Mouse (Mus musculus) midbrain, postnatal 0 days (tissue): ENCODE measurements around the gene Raet1d. TPM values are rescaled to one million over a fixed set of nuclear protein-coding genes. Genes with fewer than 3 reads are reported as not detected.
"Not testable (repeated sequence)": the region's sequence is repeated elsewhere in the genome, so short reads cannot be mapped to it uniquely, and the experiment has no call there.

ENCODE experiments used
- ATAC-seq: fragments of 200-750 bp; cut with Nextera tagmentation; 2 replicates; pipeline ENCODE4 v1.8.0; 2017; ENCODE audit warnings: moderate number of reproducible peaks, mild to moderate bottlenecking, moderate TSS enrichment, moderate library complexity; ENCODE audit not compliant: low FRiP score
- DNase-seq: peaks from one replicate; pipeline ENCODE4 v3.0.0-alpha.2; 2015; ENCODE audit warnings: low spot score
- H3K27ac ChIP-seq: fragments of 300-500 bp; sonication (generic); 2 replicates; pipeline ENCODE4 v1.5.1; 2014; ENCODE audit warnings: low read depth, mild to moderate bottlenecking, low read length, mixed read lengths
- H3K27me3 ChIP-seq: fragments of 300-500 bp; sonication (generic); 2 replicates; pipeline ENCODE4 v1.6.1; 2014; ENCODE audit warnings: low read length, control low read depth, mixed read lengths; ENCODE audit not compliant: insufficient read depth
- H3K36me3 ChIP-seq: fragments of 300-500 bp; sonication (generic); 2 replicates; pipeline ENCODE4 v1.6.1; 2014; ENCODE audit warnings: low read length, control low read depth, mixed read lengths; ENCODE audit not compliant: insufficient read depth
- H3K4me1 ChIP-seq: fragments of 300-500 bp; sonication (generic); 2 replicates; pipeline ENCODE4 v1.6.1; 2014; ENCODE audit warnings: mild to moderate bottlenecking, control low read depth, antibody characterized with exemption, low read length, mixed read lengths; ENCODE audit not compliant: insufficient read depth
- H3K4me2 ChIP-seq: fragments of 300-500 bp; sonication (generic); 2 replicates; pipeline ENCODE4 v1.6.1; 2014; ENCODE audit warnings: low read depth, mild to moderate bottlenecking, low read length, mixed read lengths; ENCODE audit not compliant: poor library complexity, severe bottlenecking
- H3K4me3 ChIP-seq: fragments of 300-500 bp; sonication (generic); 2 replicates; pipeline ENCODE4 v1.5.1; 2014; ENCODE audit warnings: low read depth, mild to moderate bottlenecking, low read length, moderate library complexity
- H3K9ac ChIP-seq: fragments of 300-500 bp; sonication (generic); replicated peaks from 2 replicates; pipeline ENCODE4 v1.6.1; 2014; ENCODE audit warnings: mild to moderate bottlenecking, low read length, moderate library complexity, mixed read lengths; ENCODE audit not compliant: poor library complexity, severe bottlenecking
- H3K9me3 ChIP-seq: fragments of 300-500 bp; sonication (generic); 2 replicates; pipeline ENCODE4 v1.6.1; 2016; ENCODE audit warnings: low read length, control low read depth
- WGBS: fragments of 180-500 bp; shearing (Covaris S2); extraction: QIAGEN DNeasy Blood & Tissue Kit; methylation state at CpG from one replicate; pipeline ENCODE4 v1.1.7; 2014; 5-methylcytosine and 5-hydroxymethylcytosine counted together
- polyA plus RNA-seq: library from polyadenylated mRNA; unstranded; fragments of >200 nt; fragmentation: Nextera tagmentation; extraction: Ambion mirVana; gene quantifications from 2 replicates; pipeline ENCODE4 v1.2.1, GENCODE M21; 2015
- total RNA-seq: library from RNA; depleted of rRNA; stranded (reverse); fragments of >200 nt; gene quantifications from 2 replicates; pipeline ENCODE4 v1.2.3, GENCODE M21; 2014

Raet1d gene
- total and polyA plus RNA-seq, 2 experiments from 2014 or later: 0.62 to 0.77 TPM

DNA sequence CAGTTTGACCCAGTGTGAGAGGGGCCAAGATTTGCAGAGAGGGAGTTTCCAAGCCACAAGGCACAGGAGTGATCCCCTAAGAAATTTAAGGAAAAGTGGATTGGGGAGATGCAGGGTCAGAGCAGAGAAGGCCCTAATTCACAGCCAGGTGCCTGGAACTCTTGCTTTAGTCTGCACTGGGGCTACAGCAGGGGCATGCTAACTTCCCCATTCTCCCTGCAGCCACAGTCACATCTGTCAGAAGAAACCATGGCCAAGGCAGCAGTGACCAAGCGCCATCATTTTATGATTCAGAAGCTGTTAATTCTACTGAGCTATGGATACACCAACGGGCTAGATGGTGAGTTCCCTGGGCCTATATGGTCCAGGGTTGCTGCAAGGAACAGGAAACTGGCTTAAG, 2.1 kb downstream of the Raet1d start:
- not testable (repeated sequence) for H3K4me1 ChIP-seq, H3K27me3 ChIP-seq, H3K4me2 ChIP-seq, H3K9me3 ChIP-seq, H3K4me3 ChIP-seq, DNase-seq, H3K36me3 ChIP-seq, H3K27ac ChIP-seq, ATAC-seq, H3K9ac ChIP-seq
- WGBS: 86% methylated on average over 2 of the region's 2 CpGs

DNA sequence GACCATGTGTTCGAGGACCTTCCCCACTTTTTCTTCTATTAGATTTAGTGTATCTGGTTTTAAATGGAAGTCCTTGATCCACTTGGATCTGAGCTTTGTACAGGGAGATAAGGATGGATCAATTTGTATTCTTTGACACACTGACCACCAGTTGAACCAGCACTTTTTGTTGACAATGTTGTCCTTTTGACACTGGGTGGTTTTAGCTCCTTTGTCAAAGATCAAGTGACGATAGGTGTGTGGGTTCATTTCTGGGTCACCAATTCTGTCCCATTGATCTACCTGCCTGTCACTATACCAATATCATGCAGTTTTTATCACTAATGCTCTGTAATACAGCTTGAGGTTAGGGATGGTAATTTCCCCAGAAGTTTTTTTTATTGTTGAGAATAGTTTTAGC, 4.6 kb downstream of the Raet1d start:
- H3K36me3 ChIP-seq, DNase-seq, H3K27ac ChIP-seq, ATAC-seq, H3K27me3 ChIP-seq, H3K9ac ChIP-seq, H3K4me2 ChIP-seq, H3K4me1 ChIP-seq, H3K4me3 ChIP-seq, H3K9me3 ChIP-seq: not testable (repeated sequence)
- WGBS: 90% methylated on average over 2 of the region's 2 CpGs

DNA sequence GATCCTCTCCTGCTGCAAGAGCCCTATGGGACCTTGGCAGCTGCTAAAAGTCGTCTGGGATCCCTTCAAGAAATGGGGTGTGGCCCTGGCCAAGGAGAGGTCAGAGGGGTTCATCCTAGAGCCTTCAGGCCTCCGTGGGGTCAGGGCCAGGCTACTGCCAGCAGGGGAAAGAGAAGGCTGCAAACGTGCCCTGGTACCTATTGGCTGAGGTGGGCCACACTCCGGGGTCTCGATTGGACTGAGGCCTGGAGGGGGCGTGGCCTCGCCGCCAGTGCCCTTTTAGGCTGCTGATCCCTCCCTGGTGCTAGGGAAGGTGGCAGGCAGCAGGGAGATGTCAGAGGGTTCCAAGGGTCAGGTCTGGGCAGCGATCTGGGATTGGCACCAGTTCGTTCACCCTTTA, 20.9 kb downstream of the Raet1d start:
- H3K9ac ChIP-seq, H3K27me3 ChIP-seq, H3K9me3 ChIP-seq, H3K4me1 ChIP-seq, DNase-seq, H3K27ac ChIP-seq, H3K36me3 ChIP-seq, H3K4me3 ChIP-seq, H3K4me2 ChIP-seq: not testable (repeated sequence)
- ATAC-seq: peak; percentile 50; the same call in 1 of the 2 replicates
- WGBS: 11% methylated on average over 5 of the region's 10 CpGs

DNA sequence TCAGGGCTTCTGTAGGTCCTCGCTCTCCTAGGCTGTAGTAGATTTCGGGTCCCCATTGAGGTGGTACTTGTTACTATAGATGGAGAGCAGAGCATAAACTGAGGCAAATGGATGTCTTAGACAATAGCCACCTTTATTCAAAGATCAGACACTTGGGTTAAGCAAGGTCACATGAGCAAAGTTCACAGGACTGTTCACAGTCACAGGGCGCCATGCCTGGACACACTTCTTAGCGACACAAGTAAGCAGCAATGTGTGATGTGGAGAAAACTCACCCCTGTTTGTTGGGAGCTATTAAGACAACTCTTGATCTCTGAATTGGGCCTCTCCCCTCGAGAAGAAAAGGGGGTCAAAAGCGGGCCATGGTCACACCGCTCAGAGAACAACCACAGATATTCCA, 29.8 kb downstream of the Raet1d start:
- WGBS: 93% methylated on average over 7 of the region's 7 CpGs

DNA sequence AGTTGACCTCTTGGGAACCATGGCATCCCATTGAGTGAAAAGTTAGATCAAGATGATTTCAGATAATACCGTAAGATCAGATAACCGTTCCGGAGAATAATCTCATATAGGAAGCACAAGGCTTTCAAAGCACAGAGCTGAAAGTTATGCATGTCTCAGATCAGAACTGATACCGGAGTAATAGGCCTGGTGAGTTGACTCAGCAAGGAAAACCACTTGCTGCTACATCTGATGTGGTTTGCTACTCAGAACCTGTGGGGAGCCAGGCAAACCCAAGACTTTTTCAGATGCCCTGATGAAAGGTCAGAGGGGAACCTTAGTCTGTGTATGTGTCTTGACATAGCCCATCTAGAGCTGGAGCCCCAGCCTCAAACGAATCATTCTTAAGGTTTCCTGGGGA, 31.3 kb downstream of the Raet1d start:
- not testable (repeated sequence) for H3K4me2 ChIP-seq, H3K4me1 ChIP-seq, H3K27ac ChIP-seq, H3K36me3 ChIP-seq, DNase-seq, ATAC-seq, H3K9me3 ChIP-seq, H3K27me3 ChIP-seq, H3K9ac ChIP-seq, H3K4me3 ChIP-seq
- 100% methylated on average over 2 of the region's 5 CpGs for WGBS

More for the DNA sequence above, 29.8 kb downstream of the Raet1d start:
- not testable (repeated sequence) for H3K27me3 ChIP-seq, H3K4me3 ChIP-seq, ATAC-seq, H3K9me3 ChIP-seq, H3K4me2 ChIP-seq, H3K36me3 ChIP-seq, H3K9ac ChIP-seq, H3K27ac ChIP-seq, DNase-seq, H3K4me1 ChIP-seq

DNA sequence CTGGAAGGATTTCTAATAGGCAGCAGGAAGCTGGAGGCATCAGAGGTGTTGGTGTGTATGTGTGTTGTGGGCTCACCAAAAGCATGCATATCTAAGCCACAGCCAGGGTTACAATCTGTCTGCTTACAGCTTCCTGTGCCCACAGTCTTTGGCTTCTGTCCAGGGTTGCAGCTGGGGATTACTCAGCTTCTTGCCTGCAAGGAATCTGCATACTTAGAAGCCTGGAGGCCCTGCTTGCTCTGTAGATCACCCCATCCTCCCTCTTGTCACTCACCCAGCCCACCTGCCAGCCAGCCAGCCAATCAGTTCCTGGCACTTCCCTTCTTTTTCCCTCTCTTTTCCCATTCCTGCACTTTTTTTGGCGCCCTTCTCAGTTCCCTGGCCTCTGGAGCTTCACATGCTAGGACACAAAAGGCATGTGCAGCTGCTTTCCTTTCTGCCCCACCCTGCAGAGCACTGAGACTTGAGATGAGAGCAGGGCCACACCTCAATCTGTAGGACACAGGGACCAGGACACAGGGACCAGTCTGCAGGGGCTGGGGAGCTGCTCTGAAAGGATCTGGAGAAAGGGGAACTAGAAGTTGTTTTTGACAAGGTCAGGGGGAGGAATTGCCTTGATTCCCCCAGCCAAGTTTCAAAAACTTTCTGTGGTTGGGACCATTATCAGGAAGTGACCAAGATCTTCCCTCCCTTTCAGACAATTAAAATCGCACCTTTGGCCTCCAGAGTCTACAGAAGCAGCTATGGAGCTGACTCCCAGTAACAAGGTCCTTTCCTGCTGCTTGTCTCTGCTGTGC, 32.9 kb downstream of the Raet1d start:
- not testable (repeated sequence) for H3K4me2 ChIP-seq, H3K9me3 ChIP-seq, H3K4me1 ChIP-seq, H3K36me3 ChIP-seq, ATAC-seq, H3K4me3 ChIP-seq, DNase-seq, H3K27me3 ChIP-seq, H3K9ac ChIP-seq, H3K27ac ChIP-seq
- WGBS: no CpG with 5 or more reads among the region's 2 CpGs

DNA sequence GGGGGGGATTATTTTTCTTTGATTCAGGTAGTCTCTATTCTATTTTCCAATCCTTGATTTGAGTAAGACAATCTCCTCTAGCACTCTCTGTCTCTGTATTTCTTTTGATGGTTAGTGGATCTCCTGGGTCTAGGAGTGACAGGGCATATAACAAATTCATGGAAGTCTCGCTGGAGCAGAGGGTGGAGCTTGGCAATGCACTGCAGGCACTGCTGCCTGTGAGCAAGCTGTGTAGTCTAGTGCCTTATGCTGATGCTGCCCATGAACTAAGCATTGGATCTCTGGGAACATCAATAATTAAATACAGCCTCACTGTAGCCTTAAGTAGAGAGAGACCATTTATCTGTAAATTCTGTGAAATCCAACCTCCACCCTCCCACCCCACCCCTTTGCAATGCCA, 36.3 kb downstream of the Raet1d start:
- not testable (repeated sequence) for H3K27me3 ChIP-seq, H3K36me3 ChIP-seq, H3K27ac ChIP-seq, H3K9me3 ChIP-seq, H3K9ac ChIP-seq, H3K4me2 ChIP-seq, ATAC-seq, H3K4me3 ChIP-seq, H3K4me1 ChIP-seq, DNase-seq
- 7% methylated on average over 1 of the region's 1 CpGs for WGBS
